Mouse (Mus musculus) neural tube, embryonic 10.5 days (tissue): Measurements from ENCODE around the gene Timp3.
A peak's percentile ranks its signal among the peaks of the same experiment; 100 is the strongest.

Experiments used
- DNase-seq: peaks from one replicate; pipeline ENCODE4 v3.0.0-alpha.2; 2017; ENCODE audit warnings: low spot score; ENCODE audit errors: extremely low spot score

Gene Timp3

DNA sequence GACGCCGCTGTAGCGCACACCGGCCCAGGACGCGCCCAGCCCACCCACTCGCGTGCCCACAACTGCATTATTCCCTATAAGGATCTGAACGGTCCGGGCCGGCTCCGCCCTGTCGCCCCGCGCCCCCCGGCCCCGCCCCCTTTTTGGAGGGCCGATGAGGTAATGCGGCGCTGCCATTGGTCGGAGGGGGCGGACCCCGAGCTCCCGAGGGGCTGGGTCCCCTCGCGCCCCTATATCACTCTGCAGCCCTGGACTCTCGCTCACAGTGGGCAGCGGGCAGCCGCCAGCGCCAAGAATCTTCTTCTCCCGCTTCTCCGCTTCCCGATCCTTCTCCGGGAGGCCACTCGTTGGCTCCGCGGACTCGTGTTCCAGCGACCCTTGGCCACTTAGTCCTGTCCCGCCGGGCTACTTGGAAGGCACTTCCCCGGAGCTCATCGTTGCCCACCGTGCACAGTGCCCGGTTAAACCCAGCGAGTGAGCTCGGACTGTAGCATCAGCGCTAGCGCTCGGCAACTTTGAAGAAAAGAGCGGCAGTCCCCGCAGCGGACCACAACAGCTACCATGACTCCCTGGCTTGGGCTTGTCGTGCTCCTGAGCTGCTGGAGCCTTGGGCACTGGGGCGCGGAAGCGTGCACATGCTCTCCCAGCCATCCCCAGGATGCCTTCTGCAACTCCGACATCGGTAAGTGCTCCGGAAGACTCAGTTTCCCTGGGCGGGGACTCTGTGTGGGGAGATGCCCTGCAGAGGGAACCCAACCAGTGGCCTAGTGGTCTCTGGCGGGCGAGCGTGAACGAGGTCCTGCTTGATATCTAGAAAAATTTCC, at the start of gene Timp3:
Gene Timp3 (plus strand): TSS at position 80 of the 824 bp plus-strand sequence.
- peak; percentile 85 for DNase-seq

DNA sequence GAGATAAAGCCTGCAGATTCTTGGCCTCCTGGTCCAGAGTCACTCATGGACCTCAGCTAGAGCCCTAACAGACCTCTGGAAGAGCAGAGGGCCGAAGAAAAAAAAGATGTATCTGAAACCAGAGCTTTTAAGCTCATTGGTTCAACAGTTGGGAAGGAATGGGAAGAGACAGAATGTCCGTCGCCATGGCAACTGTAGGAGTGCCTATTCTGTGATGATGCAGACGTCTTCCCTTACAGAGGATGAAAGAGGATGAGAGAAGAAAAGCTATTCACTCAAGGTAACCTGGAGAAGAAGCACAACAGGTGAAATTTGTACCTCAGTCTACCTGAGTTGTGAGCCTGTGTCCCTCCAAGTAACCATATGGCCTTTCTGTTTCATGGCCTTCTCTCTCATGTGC, 44.0 kb upstream of the Timp3 start:
- no peak for DNase-seq

DNA sequence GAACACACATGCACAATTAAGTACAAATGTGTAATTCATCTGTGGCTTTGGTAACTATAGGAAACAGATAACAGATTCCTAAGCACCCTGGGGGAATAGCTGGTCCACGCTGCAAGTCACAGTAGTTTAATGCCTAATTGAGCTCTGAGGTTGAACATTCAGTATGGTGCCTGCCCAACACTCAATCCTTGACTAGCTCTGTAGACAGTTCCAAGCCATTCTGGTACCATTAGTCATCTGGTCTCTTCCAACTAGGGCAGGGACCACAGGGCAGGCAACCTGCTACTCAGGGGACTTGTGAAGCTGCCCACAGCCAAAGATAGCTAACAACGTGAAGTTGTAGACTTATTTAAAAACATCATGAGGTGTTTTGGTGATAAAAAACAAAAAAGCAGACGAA, 43.1 kb upstream of the Timp3 start:
- no peak for DNase-seq

DNA sequence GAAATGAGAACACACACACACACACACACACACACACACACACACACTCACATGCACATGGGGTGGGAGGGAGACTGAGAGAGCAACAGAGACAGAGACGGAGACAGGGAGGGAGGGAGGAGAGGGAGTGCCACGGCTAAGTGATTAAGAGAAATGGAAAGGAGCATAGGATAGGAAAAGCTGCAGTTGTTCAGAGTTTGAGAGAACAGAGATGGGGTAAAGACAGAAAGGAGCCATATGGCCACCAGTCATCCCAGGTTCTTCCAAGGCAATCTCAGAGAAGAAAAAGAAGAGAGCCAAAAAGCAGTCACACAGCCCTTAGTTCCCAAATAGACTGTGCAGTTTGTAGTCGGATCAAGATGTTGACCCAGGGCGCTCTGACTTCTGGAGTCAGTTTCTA, 42.1 kb upstream of the Timp3 start:
- no peak for DNase-seq

DNA sequence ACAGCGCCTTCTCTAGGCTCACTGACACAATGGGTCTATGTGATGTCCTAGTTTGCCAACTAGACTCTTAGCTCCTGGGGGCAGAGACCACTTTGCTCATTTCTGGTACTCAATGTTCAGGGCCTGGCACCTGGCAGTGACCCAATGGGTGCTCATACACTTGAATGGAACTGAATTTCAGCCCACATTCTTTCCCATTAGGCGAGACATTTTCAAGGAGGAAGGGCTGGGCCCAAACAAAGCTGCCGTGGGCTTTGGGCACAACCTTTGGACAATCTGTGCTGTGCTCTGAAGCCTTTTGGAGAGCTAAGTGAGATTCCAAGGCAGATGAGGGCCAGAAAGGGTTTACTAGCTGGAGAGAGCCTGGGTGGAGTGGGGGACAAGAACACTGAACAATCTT, 41.2 kb upstream of the Timp3 start:
- DNase-seq: no peak

DNA sequence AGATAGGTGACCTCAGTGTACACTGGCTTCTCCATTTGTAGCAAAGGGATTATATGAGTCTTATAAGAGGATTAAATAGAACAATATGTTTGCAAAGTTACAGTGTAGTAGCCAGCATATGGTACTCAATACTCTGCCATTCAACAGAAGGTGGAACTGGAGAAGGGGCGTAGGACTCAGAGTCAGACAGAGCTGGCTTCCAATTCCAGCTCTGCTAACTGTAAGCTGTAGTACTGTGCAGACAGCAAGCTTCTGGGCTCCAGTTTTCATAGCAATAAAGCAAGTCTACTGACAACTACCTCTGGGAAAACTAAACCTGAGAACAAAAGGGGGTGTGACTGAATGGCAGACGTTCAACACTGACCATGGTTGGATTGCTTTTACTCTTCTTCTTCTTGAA, 38.4 kb upstream of the Timp3 start:
- DNase-seq: no peak

DNA sequence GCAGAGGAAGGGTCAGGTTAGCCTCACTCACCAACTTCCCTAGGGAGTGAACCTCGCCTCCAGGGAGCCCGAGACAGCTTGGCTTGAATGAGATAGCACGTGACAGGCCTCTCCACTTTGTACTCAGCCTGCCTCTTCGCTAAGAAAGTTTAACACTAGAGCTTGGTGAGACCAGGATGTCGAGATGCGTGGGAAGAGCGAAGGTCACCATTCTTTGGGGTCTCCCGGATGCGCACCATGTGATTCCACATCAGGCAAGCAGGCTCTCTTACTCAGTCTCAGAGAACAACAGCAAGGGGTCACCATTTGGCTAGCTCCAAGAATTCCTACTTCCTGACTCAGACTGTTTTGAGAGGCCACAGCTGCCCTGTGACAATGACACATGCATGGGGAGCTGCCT, 35.6 kb upstream of the Timp3 start:
- DNase-seq: no peak

DNA sequence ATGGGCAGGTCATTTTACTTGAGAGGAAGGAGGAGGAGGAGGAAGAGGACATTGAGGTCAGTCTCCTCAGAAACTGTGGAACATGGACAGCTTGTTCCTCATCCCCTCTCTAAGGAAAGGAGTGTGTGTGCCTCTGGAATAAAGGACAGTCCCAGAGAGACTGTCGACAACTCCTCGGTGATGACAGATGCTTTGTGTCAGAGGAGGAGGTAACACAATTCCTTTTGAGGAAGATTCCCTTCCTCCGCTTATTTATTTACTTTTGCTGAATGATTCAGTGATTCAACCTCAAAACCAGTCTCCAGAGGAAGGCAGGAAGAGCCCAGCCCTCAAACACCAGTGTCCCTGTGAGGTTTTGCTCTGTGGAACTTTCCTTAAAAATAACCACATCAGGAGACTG, 29.9 kb upstream of the Timp3 start:
- no peak for DNase-seq

DNA sequence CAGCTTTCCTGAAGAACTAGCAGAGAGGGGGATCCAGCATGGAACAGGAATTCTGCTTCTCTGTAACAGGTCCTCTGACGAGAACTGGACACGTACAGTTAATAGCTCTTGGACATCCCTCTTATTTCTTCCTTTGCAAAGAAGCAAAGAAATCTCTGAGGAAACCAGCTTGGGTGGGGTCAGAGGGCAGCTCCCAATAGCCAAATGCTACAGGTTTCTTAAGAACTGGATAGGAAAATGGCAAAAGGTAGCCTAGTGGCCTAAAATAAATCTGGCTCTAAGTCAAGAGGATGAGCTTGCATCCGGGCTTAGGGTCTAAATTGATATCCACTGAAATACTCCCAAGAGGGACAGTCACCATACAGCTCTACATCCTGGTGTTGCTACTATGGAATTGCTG, 27.3 kb upstream of the Timp3 start:
- no peak for DNase-seq

DNA sequence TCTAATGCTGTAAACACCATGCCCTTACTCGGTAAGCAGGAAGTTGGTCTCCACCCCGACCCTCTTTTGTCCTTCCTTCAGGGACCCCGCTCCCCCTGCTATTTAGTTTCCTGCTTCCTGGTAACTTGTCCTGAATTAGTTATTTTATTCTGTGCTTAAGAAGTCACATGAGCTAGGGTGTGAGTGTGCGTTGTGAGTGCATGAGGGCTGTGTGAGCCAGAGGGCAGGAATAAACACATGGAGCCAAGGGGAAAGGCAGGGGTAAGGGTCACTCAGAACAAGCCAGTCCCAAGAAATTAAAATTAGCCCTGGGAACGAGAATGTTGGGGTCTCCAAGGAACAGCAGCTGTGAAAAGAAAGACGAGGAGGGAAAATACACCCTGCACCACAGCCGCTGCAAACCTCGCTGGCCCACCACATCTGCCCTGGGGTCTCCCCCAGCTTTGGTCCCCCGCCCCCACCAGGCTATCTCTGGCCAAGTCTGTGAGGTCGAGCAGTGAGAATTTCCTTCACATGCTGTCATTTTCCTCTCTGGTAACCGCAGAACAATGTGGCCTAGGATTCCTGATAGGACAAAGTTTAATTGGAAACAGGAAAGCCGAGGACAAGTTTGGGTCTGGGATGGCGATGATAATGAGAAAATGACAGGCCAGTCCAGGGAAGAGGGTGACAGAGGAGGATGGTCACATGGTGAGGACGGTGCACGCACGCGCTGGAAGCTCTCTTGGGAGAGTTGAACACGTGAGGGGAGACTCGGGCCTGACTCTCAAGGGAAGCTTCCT, 26.6 kb upstream of the Timp3 start:
- DNase-seq: no peak

DNA sequence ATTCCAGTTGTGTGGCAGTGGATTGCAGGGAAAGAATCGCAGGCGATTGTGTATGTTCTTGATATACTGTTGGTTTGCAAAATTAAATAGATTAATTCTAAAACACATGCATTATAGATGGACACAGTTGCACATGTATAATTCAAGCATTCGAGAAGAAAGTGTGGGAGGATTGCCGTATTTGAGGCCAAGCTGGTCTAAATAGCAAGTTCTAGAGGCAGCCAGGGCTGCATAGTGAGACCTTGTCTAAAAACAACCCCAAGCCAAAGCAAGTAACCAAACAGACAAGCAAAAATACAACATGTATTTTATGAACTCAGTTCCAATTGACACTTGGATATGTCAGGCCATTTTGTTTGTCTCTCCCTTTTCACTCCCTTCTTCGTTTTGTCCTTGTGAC, 24.6 kb upstream of the Timp3 start:
- DNase-seq: no peak

DNA sequence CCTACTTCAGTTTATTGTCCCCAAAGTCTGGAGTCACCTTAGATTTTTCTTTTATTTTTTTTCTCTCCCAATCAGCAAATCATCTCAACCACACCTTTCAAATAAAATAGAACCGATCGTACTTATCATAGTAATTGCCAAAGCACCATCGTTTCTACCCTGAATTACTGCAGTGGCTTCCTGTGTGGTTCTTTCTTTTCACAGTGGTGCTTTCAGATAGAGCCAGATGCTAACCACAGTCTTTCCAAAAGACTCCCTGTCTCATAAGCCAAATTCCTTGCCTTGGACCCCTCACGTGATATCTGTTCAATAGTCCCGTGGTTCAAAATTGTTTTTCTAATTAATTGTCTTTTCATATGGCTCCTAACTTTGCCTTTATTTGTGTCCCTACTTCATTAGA, 22.8 kb upstream of the Timp3 start:
- no peak for DNase-seq

DNA sequence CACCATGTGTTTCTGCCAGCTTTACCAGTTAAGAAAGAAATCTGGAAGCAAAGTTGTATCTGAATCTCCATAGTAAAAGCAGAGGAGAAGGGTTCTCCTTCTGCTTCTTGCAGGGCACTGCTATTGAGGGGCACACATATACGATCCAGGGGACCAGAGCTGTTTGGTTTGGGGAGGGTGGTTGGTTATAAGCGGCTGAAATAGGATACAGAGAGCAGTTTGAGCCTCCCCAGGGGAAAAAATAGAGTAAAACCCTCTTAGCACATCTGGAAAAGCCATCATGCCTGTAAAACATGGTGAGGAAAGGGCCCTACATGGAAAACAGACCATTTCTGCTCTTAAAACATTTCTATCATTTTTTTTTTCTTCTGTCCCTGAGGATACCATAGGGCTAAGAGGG, 21.7 kb upstream of the Timp3 start:
- DNase-seq: no peak

DNA sequence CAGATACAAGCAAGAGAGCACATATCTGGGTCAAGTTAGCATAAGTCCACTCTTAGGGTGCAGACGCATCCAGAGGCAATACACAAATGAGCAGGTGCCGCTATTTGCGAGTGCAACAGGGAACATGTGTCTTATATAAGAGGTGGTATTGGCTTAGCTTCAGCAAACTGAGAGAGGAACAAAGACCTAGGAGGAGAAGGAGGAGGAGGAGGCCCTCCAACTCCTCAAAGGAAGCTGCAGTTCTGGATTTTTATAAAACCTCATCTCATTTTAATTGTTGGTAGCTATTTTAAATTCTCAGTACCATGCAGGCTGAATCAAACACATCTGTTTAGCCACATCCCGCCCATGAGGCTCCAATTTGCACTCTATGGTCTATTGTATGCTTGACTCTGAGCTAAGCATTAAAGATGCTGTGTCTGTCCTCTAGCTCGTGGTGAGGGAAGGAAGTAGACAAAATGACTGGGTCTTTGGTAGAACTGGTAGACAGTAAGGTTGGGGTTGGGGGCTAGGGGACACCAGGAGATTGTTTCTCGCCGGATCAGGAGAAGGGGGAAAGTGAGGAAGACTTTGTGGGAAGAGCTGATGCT, 20.5 kb upstream of the Timp3 start:
- DNase-seq: no peak

DNA sequence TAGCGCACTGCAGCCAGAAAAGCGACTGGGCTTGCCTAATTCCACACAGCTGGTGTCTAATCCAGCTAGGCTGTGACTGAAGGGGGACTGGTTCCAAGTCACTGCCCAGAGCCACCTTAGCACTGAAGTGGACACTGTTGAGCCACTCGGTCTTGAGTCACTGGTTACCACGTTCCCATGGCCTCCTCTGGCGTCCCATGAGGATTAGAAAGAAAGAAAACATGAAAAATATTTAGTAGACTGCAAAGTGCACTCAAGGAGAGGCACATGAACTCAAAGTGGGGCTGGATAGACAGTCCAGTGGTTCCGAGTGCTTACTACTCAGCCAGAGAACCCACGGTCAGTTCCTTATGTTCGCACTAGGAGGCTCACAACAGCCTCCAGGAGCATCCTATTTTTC, 18.9 kb upstream of the Timp3 start:
- no peak for DNase-seq

DNA sequence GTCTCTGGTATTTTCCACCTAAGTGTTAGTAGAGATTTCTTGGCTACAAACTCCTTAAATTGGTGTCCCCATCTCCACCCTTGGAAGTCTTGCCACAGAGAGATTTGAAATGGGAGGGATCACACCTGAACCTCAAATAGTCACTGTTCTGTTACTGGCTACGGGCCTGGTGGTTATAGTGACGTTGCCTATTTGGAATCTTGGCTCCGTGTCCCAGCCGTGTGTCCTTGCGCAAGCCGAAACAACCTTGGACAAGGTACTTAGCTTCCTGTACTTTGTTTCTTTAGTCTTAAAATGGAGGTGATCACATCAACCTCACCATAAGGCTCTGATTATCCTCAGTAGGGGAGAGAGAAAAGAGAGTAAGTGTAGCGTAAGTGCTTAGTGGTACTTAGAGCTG, 13.7 kb upstream of the Timp3 start:
- no peak for DNase-seq

DNA sequence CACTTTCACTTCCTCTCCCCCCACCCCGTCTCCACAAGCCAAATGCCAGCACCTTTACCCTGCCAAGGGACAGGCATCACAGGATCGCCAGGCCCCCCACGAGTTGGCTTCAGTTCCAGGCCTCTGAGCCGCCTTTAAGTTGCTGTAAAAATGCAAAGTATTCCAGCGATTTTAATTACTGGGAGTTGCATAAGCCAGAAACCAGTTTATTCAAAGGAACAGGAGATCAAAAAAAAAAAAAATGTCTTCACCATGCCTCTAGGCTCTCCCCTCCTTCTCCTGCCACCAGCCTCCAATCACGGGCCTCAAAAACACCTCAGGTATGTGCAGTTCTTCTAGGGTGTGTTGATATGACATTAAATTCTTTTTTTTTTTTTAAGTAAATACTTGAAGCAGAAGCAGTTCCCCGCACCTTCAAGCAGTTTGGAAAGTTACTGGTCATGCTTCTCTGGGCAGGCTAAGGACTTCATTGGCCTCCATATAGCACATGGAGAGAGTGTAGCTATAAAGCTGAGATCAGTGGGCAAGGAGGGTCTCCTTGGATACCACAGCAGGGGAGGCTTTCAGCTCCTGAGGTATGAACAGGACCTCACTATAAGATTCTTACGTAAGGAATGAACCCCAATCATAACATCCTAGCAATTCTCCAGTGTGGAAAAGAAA, 9.9 kb upstream of the Timp3 start:
- DNase-seq: no peak

DNA sequence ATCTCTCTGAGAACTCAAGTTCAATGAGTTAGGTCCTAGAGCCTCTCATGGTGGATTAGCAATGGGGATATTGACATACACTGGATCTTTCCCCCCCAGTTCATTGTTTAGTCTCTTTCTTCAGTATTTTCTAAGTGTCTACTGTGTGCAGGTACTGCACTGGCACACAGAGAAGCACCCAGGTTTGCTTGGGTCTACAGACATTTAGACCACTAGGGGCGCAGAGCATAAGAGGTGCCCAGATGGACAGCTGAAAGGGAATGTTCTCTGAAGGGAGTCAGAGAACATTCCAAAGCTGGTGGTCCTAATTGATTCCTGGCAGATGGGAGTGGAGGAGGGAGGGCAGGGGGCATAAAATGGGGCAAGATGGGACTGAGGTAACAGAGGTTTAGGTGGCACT, 6.3 kb upstream of the Timp3 start:
- DNase-seq: no peak

DNA sequence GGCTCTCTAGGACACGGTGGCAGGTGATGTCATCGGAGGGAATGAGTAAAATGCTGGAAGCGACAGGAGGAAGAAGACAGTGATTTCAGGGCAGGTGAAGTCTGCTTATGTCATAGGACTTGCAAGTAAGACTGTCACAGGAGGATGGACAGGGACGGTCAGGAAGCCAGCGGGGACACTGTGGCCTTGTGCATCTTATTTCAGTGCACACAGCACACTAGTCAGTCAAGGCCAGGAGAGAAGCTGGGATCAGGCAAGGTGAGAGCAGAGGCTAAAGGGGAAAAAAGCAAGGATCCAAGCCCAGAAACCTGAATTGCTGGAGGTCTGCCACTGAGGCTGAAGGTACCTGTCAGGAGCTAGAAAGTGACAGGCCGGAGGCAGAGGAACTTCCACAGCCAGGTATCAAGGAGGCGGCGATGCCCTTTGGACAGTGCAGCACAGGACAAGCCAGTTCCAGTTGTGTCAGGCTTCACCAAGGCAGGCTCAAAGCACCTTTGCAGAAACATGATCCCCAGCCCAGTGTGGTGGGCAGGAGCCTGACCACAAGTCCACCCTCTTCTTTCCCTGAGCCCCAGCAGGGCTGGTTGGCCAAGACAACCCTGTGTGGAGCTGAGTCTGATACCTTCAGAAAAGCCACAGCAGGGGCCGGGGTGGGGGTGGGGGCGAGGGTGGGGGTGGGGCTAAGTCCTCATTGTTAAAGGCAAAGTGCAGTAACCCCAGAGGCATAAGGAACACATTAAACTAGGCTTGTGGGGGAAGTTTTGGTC, 5.4 kb upstream of the Timp3 start:
- peak; percentile 53 for DNase-seq

DNA sequence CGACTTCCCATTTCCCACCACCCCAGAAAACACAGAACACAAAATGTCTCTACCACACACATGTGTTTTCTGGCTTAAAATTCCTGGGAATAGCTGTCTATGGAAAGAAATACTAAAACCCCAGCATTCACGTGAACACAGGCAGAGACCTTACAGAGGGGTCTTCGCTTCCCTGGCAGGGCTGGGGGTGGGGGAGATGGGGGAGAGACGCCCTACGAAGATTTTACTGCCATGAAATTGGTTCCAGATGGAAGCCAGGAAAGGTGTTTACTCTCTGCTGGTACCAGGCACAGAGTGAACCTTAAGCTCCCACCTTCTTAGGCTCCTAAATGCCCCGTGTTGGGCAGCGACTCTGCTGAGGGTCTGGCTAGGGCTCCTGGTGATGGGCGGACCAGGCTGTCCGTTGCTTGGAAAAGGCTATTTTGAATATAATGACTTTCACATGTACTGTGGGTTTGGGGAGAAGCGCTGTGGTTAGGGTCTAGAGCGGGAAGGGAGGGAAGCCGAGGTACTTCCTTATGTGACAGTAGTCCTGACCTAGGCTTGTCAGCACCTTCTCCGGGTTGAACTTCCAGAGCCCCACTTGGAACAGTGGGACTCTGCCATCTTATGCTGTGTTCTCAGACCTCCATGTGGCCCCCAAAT, 4.6 kb upstream of the Timp3 start:
- DNase-seq: peak; percentile 61

DNA sequence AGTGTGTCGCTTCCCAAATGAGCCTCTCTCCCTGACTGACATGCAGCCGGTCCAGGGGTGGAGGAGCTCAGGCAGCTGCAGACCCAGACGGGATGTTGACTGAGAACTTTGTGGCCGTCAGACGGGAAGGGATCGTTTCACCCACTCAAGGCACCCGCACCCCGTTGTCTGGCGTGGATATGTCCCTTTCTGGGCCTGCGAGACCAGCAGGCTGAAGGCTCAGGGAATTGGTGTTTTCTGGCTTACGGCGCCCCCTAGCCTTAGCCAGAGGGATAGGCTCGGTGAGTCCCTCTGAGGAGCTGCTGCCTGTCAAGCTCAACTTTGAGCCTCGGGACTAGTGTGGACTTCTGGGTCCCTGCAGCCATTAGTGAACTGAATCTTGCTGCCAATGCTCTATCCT, 4.1 kb upstream of the Timp3 start:
- peak; percentile 81 for DNase-seq
